Mouse (Mus musculus) heart, embryonic 16.5 days (tissue): Measurements from ENCODE around the gene Igfbp7. TPM values are rescaled to one million over a fixed set of nuclear protein-coding genes. Genes with fewer than 3 reads are reported as not detected.

Experiments
- ATAC-seq: fragments of 200-750 bp; cut with Nextera tagmentation; replicated peaks from 2 replicates; pipeline ENCODE4 v1.8.0; 2017; ENCODE audit warnings: moderate number of reproducible peaks; ENCODE audit not compliant: insufficient read depth, low FRiP score; ENCODE audit errors: extremely low read depth
- H3K27ac ChIP-seq: fragments of 300-500 bp; sonication (generic); 2 replicates; pipeline ENCODE4 v1.5.1; 2014; ENCODE audit warnings: mild to moderate bottlenecking, low read length, control low read depth, moderate library complexity
- H3K27me3 ChIP-seq: fragments of 300-500 bp; sonication (generic); 2 replicates; pipeline ENCODE4 v1.6.1; 2014; ENCODE audit warnings: low read length, mixed read lengths; ENCODE audit not compliant: control insufficient read depth, insufficient read depth
- H3K36me3 ChIP-seq: fragments of 300-500 bp; sonication (generic); 2 replicates; pipeline ENCODE4 v1.6.1; 2014; ENCODE audit not compliant: control insufficient read depth, insufficient read depth
- H3K4me1 ChIP-seq: fragments of 300-500 bp; sonication (generic); 2 replicates; pipeline ENCODE4 v1.6.1; 2014; ENCODE audit warnings: low read length, mixed read lengths; ENCODE audit not compliant: control insufficient read depth, insufficient read depth
- H3K4me2 ChIP-seq: fragments of 300-500 bp; sonication (generic); 2 replicates; pipeline ENCODE4 v1.6.1; 2014; ENCODE audit warnings: low read depth, mild to moderate bottlenecking, control low read depth, low read length
- H3K4me3 ChIP-seq: fragments of 300-500 bp; sonication (generic); 2 replicates; pipeline ENCODE4 v1.5.1; 2014; ENCODE audit warnings: mild to moderate bottlenecking, control low read depth, low read length
- H3K9ac ChIP-seq: fragments of 300-500 bp; sonication (generic); 2 replicates; pipeline ENCODE4 v1.6.1; 2014; ENCODE audit warnings: low read length, control low read depth
- H3K9me3 ChIP-seq: fragments of 300-500 bp; sonication (generic); replicated peaks from 2 replicates; pipeline ENCODE4 v1.6.1; 2016; ENCODE audit warnings: low read length; ENCODE audit not compliant: control insufficient read depth
- WGBS: fragments of 180-500 bp; shearing (Covaris S2); extraction: QIAGEN DNeasy Blood & Tissue Kit; methylation state at CpG from one replicate; pipeline ENCODE4 v1.1.7; 2014; 5-methylcytosine and 5-hydroxymethylcytosine counted together
- polyA plus RNA-seq: library from polyadenylated mRNA; unstranded; fragments of >200 nt; fragmentation: Nextera tagmentation; extraction: Ambion mirVana; gene quantifications from 2 replicates; pipeline ENCODE4 v1.2.1, GENCODE M21; 2015

The Igfbp7 gene
- polyA plus RNA-seq, 1 experiment from 2014 or later, result 68.4 TPM

- H3K27ac ChIP-seq, result no peak overlapping the region
- no peaks in the 10 kb centered on the region for H3K27me3 ChIP-seq
- no peak for ATAC-seq
- no peaks in the 10 kb centered on the region for H3K36me3 ChIP-seq
- no peak overlapping the region for H3K4me3 ChIP-seq
- H3K4me1 ChIP-seq, result no peaks in the 10 kb centered on the region
- H3K9me3 ChIP-seq, result no peaks in the 10 kb centered on the region
- no peak overlapping the region for H3K9ac ChIP-seq
- WGBS, result 57% methylated on average over 9 of the region's 9 CpGs
- no peak overlapping the region for H3K4me2 ChIP-seq
These were observed 25.7 kb upstream of the Igfbp7 start for GRCm38 (mm10) chr5:77433561-77433960.

GRCm38 (mm10) chr5:77433119-77433518 is 25.3 kb upstream of the Igfbp7 start:
- no peaks in the 10 kb centered on the region for H3K27me3 ChIP-seq
- no peaks in the 10 kb centered on the region for H3K4me1 ChIP-seq
- no peak for ATAC-seq
- no peaks in the 10 kb centered on the region for H3K9me3 ChIP-seq
- H3K4me3 ChIP-seq, result no peak overlapping the region
- no peak overlapping the region for H3K4me2 ChIP-seq
- WGBS, result 57% methylated on average over 3 of the region's 3 CpGs
- no peak overlapping the region for H3K9ac ChIP-seq
- no peaks in the 10 kb centered on the region for H3K36me3 ChIP-seq
- no peak overlapping the region for H3K27ac ChIP-seq

GRCm38 (mm10) chr5:77432446-77432845 is 24.6 kb upstream of the Igfbp7 start:
- H3K9ac ChIP-seq, result no peak overlapping the region
- no peaks in the 10 kb centered on the region for H3K36me3 ChIP-seq
- H3K9me3 ChIP-seq, result no peaks in the 10 kb centered on the region
- H3K27me3 ChIP-seq, result no peaks in the 10 kb centered on the region
- no peak overlapping the region for H3K4me2 ChIP-seq
- no peak overlapping the region for H3K27ac ChIP-seq
- no peak for ATAC-seq
- H3K4me3 ChIP-seq, result no peak overlapping the region
- no peaks in the 10 kb centered on the region for H3K4me1 ChIP-seq
- 79% methylated on average over 2 of the region's 2 CpGs for WGBS

DNA sequence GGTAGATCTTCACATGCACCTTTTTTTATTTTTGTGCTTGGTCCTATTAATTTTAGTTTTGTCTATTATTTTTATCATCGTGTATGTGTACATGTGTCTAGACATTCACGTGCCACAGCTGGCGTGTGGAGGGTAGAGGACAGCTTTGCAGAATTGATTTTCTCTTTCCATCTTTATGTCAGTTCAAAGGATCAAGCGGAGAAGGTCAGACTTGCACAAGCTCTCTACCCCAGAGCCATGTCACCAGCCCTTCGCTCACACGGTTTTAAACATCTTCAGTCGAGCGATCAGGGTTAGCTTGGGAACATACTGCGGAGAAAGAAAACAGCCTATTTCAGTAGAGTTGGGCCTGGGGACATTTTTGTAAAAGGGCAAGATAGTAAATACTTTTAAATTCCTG is 23.2 kb upstream of the Igfbp7 start:
- Histone ChIP-seq H3K9me3 (no peaks in the 10 kb centered on the region), H3K4me1 (no peaks in the 10 kb centered on the region), H3K4me3 (no peak overlapping the region), H3K36me3 (no peaks in the 10 kb centered on the region), H3K9ac (no peak overlapping the region), H3K27me3 (no peaks in the 10 kb centered on the region), H3K27ac (no peak overlapping the region), H3K4me2 (no peak overlapping the region)
- 82% methylated on average over 9 of the region's 9 CpGs for WGBS
- no peak for ATAC-seq

- 84% methylated on average over 11 of the region's 11 CpGs for WGBS
- ATAC-seq, result no peak
- H3K27ac ChIP-seq, result no peak overlapping the region
- no peaks in the 10 kb centered on the region for H3K36me3 ChIP-seq
- H3K27me3 ChIP-seq, result no peaks in the 10 kb centered on the region
- H3K4me2 ChIP-seq, result no peak overlapping the region
- H3K4me3 ChIP-seq, result no peak overlapping the region
- H3K9me3 ChIP-seq, result no peaks in the 10 kb centered on the region
- no peak overlapping the region for H3K9ac ChIP-seq
- no peaks in the 10 kb centered on the region for H3K4me1 ChIP-seq
These were observed 22.6 kb upstream of the Igfbp7 start for GRCm38 (mm10) chr5:77430471-77430870.

GRCm38 (mm10) chr5:77430049-77430448 is 22.2 kb upstream of the Igfbp7 start:
- Histone ChIP-seq H3K4me3 (no peak overlapping the region), H3K9ac (no peak overlapping the region), H3K4me2 (no peak overlapping the region), H3K27me3 (no peaks in the 10 kb centered on the region), H3K9me3 (no peaks in the 10 kb centered on the region), H3K27ac (no peak overlapping the region), H3K36me3 (no peaks in the 10 kb centered on the region), H3K4me1 (no peaks in the 10 kb centered on the region)
- no peak for ATAC-seq
- WGBS, result 84% methylated on average over 4 of the region's 4 CpGs

DNA sequence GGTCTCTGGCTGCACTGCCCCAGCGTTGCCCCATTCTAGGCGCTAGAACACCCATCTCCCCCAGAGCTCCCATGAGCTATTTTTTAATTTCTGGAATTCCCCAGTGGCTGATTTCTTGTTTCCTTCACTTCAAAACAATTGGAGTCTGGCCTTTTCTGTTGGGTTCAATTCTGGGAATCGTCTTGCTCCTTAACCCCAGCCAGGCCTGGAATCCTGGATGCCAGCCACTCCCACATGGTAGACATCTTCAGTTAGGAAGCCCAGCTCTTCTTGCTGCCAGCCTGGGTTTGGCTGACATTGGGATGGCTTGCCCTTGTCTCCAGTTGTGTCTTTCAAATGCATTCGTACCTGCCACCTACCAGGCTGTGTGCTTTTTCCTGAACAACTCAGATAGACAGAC is 20.7 kb upstream of the Igfbp7 start:
- Histone ChIP-seq H3K27me3 (no peaks in the 10 kb centered on the region), H3K4me2 (no peak overlapping the region), H3K27ac (no peak overlapping the region), H3K9me3 (no peaks in the 10 kb centered on the region), H3K9ac (no peak overlapping the region), H3K4me1 (no peaks in the 10 kb centered on the region), H3K36me3 (no peaks in the 10 kb centered on the region), H3K4me3 (no peak overlapping the region)
- ATAC-seq, result no peak
- WGBS, result 70% methylated on average over 4 of the region's 4 CpGs

GRCm38 (mm10) chr5:77427986-77428385 is 20.1 kb upstream of the Igfbp7 start:
- 77% methylated on average over 5 of the region's 5 CpGs for WGBS
- Histone ChIP-seq H3K36me3 (no peaks in the 10 kb centered on the region), H3K9me3 (no peaks in the 10 kb centered on the region), H3K4me3 (no peak overlapping the region), H3K4me2 (no peak overlapping the region), H3K4me1 (no peaks in the 10 kb centered on the region), H3K9ac (no peak overlapping the region), H3K27ac (no peak overlapping the region), H3K27me3 (no peaks in the 10 kb centered on the region)
- no peak for ATAC-seq

DNA sequence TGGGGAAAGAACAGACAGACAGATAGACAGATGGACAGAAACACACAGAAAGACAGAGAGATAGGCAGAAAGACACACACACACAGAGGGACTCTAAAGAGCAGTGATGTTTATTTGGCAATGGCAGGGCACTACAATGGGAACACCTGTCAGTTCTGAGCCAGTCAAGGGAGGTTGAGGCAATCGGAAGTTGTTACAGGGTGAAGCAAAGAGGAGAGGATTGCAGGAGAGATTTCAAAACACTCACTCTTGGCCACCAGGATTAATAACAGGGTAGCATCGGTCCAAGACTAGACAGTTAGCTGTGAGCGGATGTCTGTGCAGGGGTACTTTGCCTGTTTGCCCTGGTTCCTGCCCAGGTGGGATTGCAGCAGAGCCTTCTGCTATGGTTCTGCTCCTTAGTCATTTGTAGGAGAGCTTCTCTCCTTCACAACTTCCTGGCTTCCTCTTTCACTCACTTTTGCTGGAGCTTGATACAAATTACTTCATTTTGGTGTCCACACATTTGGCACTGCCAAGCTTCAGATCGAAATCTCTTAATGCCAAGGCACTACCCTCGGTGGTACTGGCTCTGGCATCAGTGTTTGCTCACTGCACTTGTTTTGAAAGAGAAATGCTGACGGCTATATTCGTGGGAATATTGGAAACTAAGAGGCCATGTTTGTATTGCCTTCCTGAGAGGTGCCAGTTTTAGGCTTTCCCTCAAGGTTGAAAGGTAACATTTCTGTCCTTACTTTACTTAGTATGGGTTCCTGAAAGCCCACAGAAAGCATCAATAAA is 18.1 kb upstream of the Igfbp7 start:
- Histone ChIP-seq H3K36me3 (no peaks in the 10 kb centered on the region), H3K9me3 (no peaks in the 10 kb centered on the region; the same call in 1 of the 2 replicates), H3K27ac (no peak overlapping the region), H3K4me1 (no peaks in the 10 kb centered on the region), H3K9ac (no peak overlapping the region), H3K4me2 (no peak overlapping the region), H3K27me3 (no peaks in the 10 kb centered on the region), H3K4me3 (no peak overlapping the region)
- WGBS, result 73% methylated on average over 7 of the region's 7 CpGs
- ATAC-seq, result no peak
